Mouse (Mus musculus) lung, embryonic 14.5 days (tissue): Measurements from ENCODE around the gene Plscr4. TPM values are rescaled to one million over a fixed set of nuclear protein-coding genes. Genes with fewer than 3 reads are reported as not detected.
A peak's percentile ranks its signal among the peaks of the same experiment; 100 is the strongest.

ENCODE experiments used
- ATAC-seq: fragments of 200-750 bp; cut with Nextera tagmentation; 2 replicates; pipeline ENCODE4 v1.8.0; 2017; ENCODE audit warnings: mild to moderate bottlenecking, moderate TSS enrichment, moderate library complexity; ENCODE audit not compliant: insufficient read depth
- DNase-seq: peaks from one replicate; pipeline ENCODE4 v3.0.0-alpha.2; 2015
- H3K27ac ChIP-seq: fragments of 300-500 bp; sonication (generic); 2 replicates; pipeline ENCODE4 v1.5.1; 2014; ENCODE audit warnings: low read depth, mild to moderate bottlenecking, moderate library complexity
- H3K27me3 ChIP-seq: fragments of 300-500 bp; sonication (generic); 2 replicates; pipeline ENCODE4 v1.6.1; 2014; ENCODE audit warnings: low read length, control low read depth; ENCODE audit not compliant: insufficient read depth
- H3K36me3 ChIP-seq: fragments of 300-500 bp; sonication (generic); 2 replicates; pipeline ENCODE4 v1.6.1; 2014; ENCODE audit warnings: control low read depth; ENCODE audit not compliant: insufficient read depth
- H3K4me1 ChIP-seq: fragments of 300-500 bp; sonication (generic); 2 replicates; pipeline ENCODE4 v1.6.1; 2014; ENCODE audit warnings: antibody characterized with exemption, control low read depth; ENCODE audit not compliant: insufficient read depth
- H3K4me2 ChIP-seq: fragments of 300-500 bp; sonication (generic); 2 replicates; pipeline ENCODE4 v1.6.1; 2014; ENCODE audit warnings: mild to moderate bottlenecking
- H3K4me3 ChIP-seq: fragments of 300-500 bp; sonication (generic); 2 replicates; pipeline ENCODE4 v1.5.1; 2014; ENCODE audit warnings: low read depth, low read length
- H3K9ac ChIP-seq: fragments of 300-500 bp; sonication (generic); 2 replicates; pipeline ENCODE4 v1.6.1; 2014
- H3K9me3 ChIP-seq: fragments of 300-500 bp; sonication (generic); 2 replicates; pipeline ENCODE4 v1.6.1; 2016; ENCODE audit warnings: low read depth, low read length, control low read depth
- CTCF ChIP-seq: IDR thresholded peaks from 2 replicates; pipeline ENCODE4 v1.5.1; 2016; ENCODE audit warnings: antibody characterized with exemption, low read depth
- WGBS: fragments of 180-500 bp; shearing (Covaris S2); extraction: QIAGEN DNeasy Blood & Tissue Kit; methylation state at CpG from one replicate; pipeline ENCODE4 v1.1.7; 2014; 5-methylcytosine and 5-hydroxymethylcytosine counted together
- polyA plus RNA-seq: library from polyadenylated mRNA; unstranded; fragments of >200 nt; fragmentation: Nextera tagmentation; extraction: Ambion mirVana; gene quantifications from 2 replicates; pipeline ENCODE4 v1.2.1, GENCODE M21; 2014

The Plscr4 gene
- polyA plus RNA-seq, 1 experiment from 2014 or later, result 16.9 TPM

- H3K4me1 ChIP-seq, result no peaks in the 10 kb centered on the region
- H3K27ac ChIP-seq, result no peak overlapping the region
- no peaks in the 10 kb centered on the region for H3K36me3 ChIP-seq
- no peak overlapping the region for H3K9ac ChIP-seq
- no peak for TF ChIP-seq CTCF
- no peaks in the 10 kb centered on the region for H3K9me3 ChIP-seq
- WGBS, result 55% methylated on average over 3 of the region's 3 CpGs
- no peak; the same call in 1 of the 2 replicates for ATAC-seq
- H3K27me3 ChIP-seq, result no peaks in the 10 kb centered on the region
- no peak for DNase-seq
- no peak overlapping the region; the same call in 1 of the 2 replicates for H3K4me2 ChIP-seq
- H3K4me3 ChIP-seq, result no peak overlapping the region
Measured at GRCm38 (mm10) chr9:92456605-92457004, 568 bp upstream of the Plscr4 start.

GRCm38 (mm10) chr9:92458059-92458402 is 858 bp downstream of the Plscr4 start:
- Histone ChIP-seq H3K9me3 (no peaks in the 10 kb centered on the region), H3K9ac (peak overlapping the region; percentile 61), H3K4me2 (peak overlapping the region; percentile 71), H3K27me3 (no peaks in the 10 kb centered on the region), H3K4me3 (peak overlapping the region; percentile 50), H3K27ac (peak overlapping the region; percentile 94), H3K36me3 (no peaks in the 10 kb centered on the region), H3K4me1 (no peaks in the 10 kb centered on the region; the same call in 1 of the 2 replicates)
- ATAC-seq (no peak; the same call in 1 of the 2 replicates), DNase-seq (no peak)
- 0% methylated on average over 5 of the region's 5 CpGs for WGBS
- no peak for TF ChIP-seq CTCF

- peak overlapping the region; percentile 50 for H3K4me3 ChIP-seq
- no peaks in the 10 kb centered on the region for H3K36me3 ChIP-seq
- TF ChIP-seq CTCF, result no peak
- H3K27ac ChIP-seq, result peak overlapping the region; percentile 94
- no peaks in the 10 kb centered on the region for H3K9me3 ChIP-seq
- H3K27me3 ChIP-seq, result no peaks in the 10 kb centered on the region
- peak overlapping the region; percentile 61; the same call in 1 of the 2 replicates for H3K9ac ChIP-seq
- no peaks in the 10 kb centered on the region; the same call in 1 of the 2 replicates for H3K4me1 ChIP-seq
- 90% methylated on average over 2 of the region's 2 CpGs for WGBS
- ATAC-seq (no peak), DNase-seq (peak; percentile 19)
- peak overlapping the region; percentile 71 for H3K4me2 ChIP-seq
Measured at GRCm38 (mm10) chr9:92458418-92458817, 1.2 kb downstream of the Plscr4 start.

GRCm38 (mm10) chr9:92467724-92468123 is 10.6 kb downstream of the Plscr4 start:
- Histone ChIP-seq H3K9ac (no peak overlapping the region), H3K27ac (no peak overlapping the region), H3K4me1 (no peaks in the 10 kb centered on the region), H3K4me3 (no peak overlapping the region), H3K36me3 (no peaks in the 10 kb centered on the region), H3K4me2 (no peak overlapping the region), H3K27me3 (no peaks in the 10 kb centered on the region), H3K9me3 (no peaks in the 10 kb centered on the region)
- TF ChIP-seq CTCF, result no peak
- no peak for ATAC-seq
- WGBS, result 46% methylated on average over 4 of the region's 4 CpGs
- DNase-seq, result peak; percentile 19

GRCm38 (mm10) chr9:92472256-92472855 is 15.2 kb downstream of the Plscr4 start:
- H3K36me3 ChIP-seq, result no peaks in the 10 kb centered on the region
- H3K9me3 ChIP-seq, result no peaks in the 10 kb centered on the region
- no peak overlapping the region for H3K9ac ChIP-seq
- H3K27ac ChIP-seq, result no peak overlapping the region
- H3K4me2 ChIP-seq, result no peak overlapping the region
- no peaks in the 10 kb centered on the region for H3K27me3 ChIP-seq
- no peak for TF ChIP-seq CTCF
- WGBS, result 72% methylated on average over 5 of the region's 5 CpGs
- no peak overlapping the region for H3K4me3 ChIP-seq
- ATAC-seq, result no peak
- H3K4me1 ChIP-seq, result 0 out of 2 replicates have a peak, but pooled peaks cover 3% of the 10 kb centered on the region
- DNase-seq, result no peak

GRCm38 (mm10) chr9:92473178-92473577 is 16.0 kb downstream of the Plscr4 start:
- H3K36me3 ChIP-seq, result no peaks in the 10 kb centered on the region

GRCm38 (mm10) chr9:92474244-92474643 is 17.1 kb downstream of the Plscr4 start:
- no peaks in the 10 kb centered on the region for H3K27me3 ChIP-seq
- no peaks in the 10 kb centered on the region for H3K36me3 ChIP-seq
- no peak overlapping the region for H3K4me3 ChIP-seq
- no peaks in the 10 kb centered on the region for H3K9me3 ChIP-seq
- 0 out of 2 replicates have a peak, but pooled peaks cover 3% of the 10 kb centered on the region for H3K4me1 ChIP-seq
- H3K27ac ChIP-seq, result no peak overlapping the region
- TF ChIP-seq CTCF, result no peak
- WGBS, result 60% methylated on average over 1 of the region's 1 CpGs
- ATAC-seq (peak; percentile 56; the same call in 1 of the 2 replicates), DNase-seq (peak; percentile 29)
- H3K4me2 ChIP-seq, result no peak overlapping the region
- no peak overlapping the region for H3K9ac ChIP-seq

More at GRCm38 (mm10) chr9:92473178-92473577, 16.0 kb downstream of the Plscr4 start:
- no peak for DNase-seq
- 84% methylated on average over 2 of the region's 2 CpGs for WGBS
- no peak for TF ChIP-seq CTCF
- Histone ChIP-seq H3K4me2 (no peak overlapping the region), H3K9me3 (no peaks in the 10 kb centered on the region), H3K27ac (no peak overlapping the region), H3K9ac (no peak overlapping the region), H3K27me3 (no peaks in the 10 kb centered on the region), H3K4me1 (0 out of 2 replicates have a peak, but pooled peaks cover 3% of the 10 kb centered on the region), H3K4me3 (no peak overlapping the region)
- no peak for ATAC-seq
